Mouse (Mus musculus) lung, postnatal 36 days (tissue): ENCODE data around the gene Nol3.
"Not testable (repeated sequence)": the region's sequence is repeated elsewhere in the genome, so short reads cannot be mapped to it uniquely, and the experiment has no call there.

Source experiments
- DNase-seq: peaks from one replicate; pipeline ENCODE4 v3.0.0; 2022; ENCODE audit warnings: mixed read lengths

Nol3 gene

GRCm38 (mm10) chr8:105275840-105276239 is at the start of gene Nol3:
Gene Nol3, plus strand, starts transcription at chr8:105276140.
- no peak for DNase-seq

- DNase-seq: no peak
Observed at GRCm38 (mm10) chr8:105231503-105232320, 44.2 kb upstream of the Nol3 start.

GRCm38 (mm10) chr8:105232321-105232693 is 43.6 kb upstream of the Nol3 start:
- not testable (repeated sequence) for DNase-seq

GRCm38 (mm10) chr8:105233126-105233935 is 42.6 kb upstream of the Nol3 start:
- DNase-seq: no peak

- DNase-seq: no peak
Observed at GRCm38 (mm10) chr8:105235206-105235605, 40.7 kb upstream of the Nol3 start.

GRCm38 (mm10) chr8:105237442-105238142 is 38.3 kb upstream of the Nol3 start:
- no peak for DNase-seq

- DNase-seq: peak; percentile 72
Observed at GRCm38 (mm10) chr8:105241016-105241415, 34.9 kb upstream of the Nol3 start.

- peak; percentile 67 for DNase-seq
Observed at GRCm38 (mm10) chr8:105251954-105252353, 24.0 kb upstream of the Nol3 start.

- DNase-seq: no peak
Observed at GRCm38 (mm10) chr8:105252680-105253537, 23.0 kb upstream of the Nol3 start.

GRCm38 (mm10) chr8:105253766-105254151 is 22.2 kb upstream of the Nol3 start:
- DNase-seq: no peak

- peak; percentile 94 for DNase-seq
Observed at GRCm38 (mm10) chr8:105254152-105254965, 21.6 kb upstream of the Nol3 start.

- DNase-seq: peak; percentile 78
Observed at GRCm38 (mm10) chr8:105254966-105255350, 21.0 kb upstream of the Nol3 start, which contains the start of gene B3gnt9. Gene B3gnt9, minus strand, starts transcription at chr8:105255153.

GRCm38 (mm10) chr8:105257318-105258114 is 18.4 kb upstream of the Nol3 start:
- no peak for DNase-seq

GRCm38 (mm10) chr8:105258911-105259720 is 16.8 kb upstream of the Nol3 start:
- peak; percentile 53 for DNase-seq

- peak; percentile 77 for DNase-seq
Observed at GRCm38 (mm10) chr8:105259721-105260320, 16.1 kb upstream of the Nol3 start.

- DNase-seq: peak; percentile 64
Observed at GRCm38 (mm10) chr8:105260371-105261099, 15.4 kb upstream of the Nol3 start.

- DNase-seq: no peak
Observed at GRCm38 (mm10) chr8:105261326-105261980, 14.5 kb upstream of the Nol3 start.
